Mouse (Mus musculus) liver, adult 2 months (tissue): Measurements from ENCODE around the gene 4930562C15Rik.

ENCODE experiments used
- CTCF ChIP-seq: fragments of 200-500 bp; IDR thresholded peaks from 2 replicates; pipeline ENCODE4 v1.5.1; 2011; ENCODE audit warnings: low read depth, low read length, control low read depth
- POLR2A ChIP-seq: fragments of 200-500 bp; IDR thresholded peaks from 2 replicates; pipeline ENCODE4 v1.6.1; 2011; ENCODE audit warnings: low read length, control low read depth; ENCODE audit not compliant: insufficient read depth; ENCODE audit errors: extremely low read depth

DNA sequence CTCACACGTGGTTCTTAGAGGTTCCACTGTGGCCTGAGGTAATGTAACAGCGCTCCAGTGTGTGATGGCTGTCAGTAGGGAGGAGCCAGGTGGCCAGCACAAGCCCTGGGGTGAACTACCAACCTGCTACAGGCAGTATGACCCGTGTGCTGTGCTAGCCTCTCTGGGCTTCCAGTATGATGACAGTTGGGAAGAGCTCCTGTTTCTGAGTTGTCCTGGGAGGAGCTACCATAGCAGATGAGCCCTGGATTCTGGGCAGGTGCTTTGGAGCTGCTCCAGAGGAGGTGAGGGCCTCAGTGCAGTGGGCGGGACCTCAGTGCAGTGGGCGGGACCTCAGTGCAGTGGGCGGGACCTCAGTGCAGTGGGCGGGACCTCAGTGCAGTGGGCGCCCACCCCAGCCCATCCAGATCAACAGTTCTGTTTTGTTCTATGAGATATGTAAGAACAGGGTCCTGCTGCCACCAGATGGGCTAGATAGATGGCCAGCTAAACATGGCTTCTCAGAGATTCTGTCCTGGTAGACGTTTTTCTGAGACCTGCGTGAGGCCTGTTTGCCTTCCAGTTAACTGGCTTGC lies 76.9 kb downstream of the 4930562C15Rik start:
- TF ChIP-seq POLR2A (no peak), CTCF (no peak)
